Mouse (Mus musculus) bone marrow, adult 2 months (tissue): ENCODE measurements around the gene Lamp1.

Source experiments
- CTCF ChIP-seq: fragments of 200-500 bp; IDR thresholded peaks from 2 replicates; pipeline ENCODE4 v1.5.1; 2011; ENCODE audit warnings: low read length, control low read depth; ENCODE audit not compliant: control insufficient read depth, insufficient read depth
- POLR2A ChIP-seq: fragments of 200-500 bp; IDR thresholded peaks from 2 replicates; pipeline ENCODE4 v1.6.1; 2011; ENCODE audit warnings: low read depth, mild to moderate bottlenecking, control low read depth, low read length, borderline replicate concordance; ENCODE audit not compliant: control insufficient read depth

DNA sequence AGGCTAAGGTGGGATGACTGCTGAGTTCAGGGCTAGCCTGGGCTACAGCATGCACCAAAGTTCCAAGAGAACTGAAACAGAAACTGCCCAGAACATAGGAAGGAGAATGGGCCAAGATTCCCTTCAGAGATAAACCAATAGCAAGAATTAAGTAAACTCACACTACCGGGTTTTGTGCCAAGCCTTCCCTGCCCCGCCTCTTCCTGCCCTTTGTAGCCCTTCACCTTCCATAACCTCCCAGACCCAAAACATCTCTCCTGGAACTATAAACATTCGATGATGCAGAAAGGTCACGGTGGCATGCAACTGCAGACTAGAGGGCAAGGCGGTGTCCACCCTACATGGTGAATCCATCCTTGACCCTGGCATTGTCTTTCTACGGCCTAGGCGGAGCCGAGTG lies 31.3 kb downstream of the Lamp1 start:
- no peak for TF ChIP-seq POLR2A
- no peak for TF ChIP-seq CTCF
